Mouse (Mus musculus): ENCODE results near the gene Stub1.

Stub1 gene

GRCm38 (mm10) chr17:25867836-25868600, 34.8 kb upstream of the Stub1 start:
- DNase-seq, result peak; percentile 70 to 82

GRCm38 (mm10) chr17:25867509-25867835, 34.3 kb upstream of the Stub1 start:
- no peak for DNase-seq

GRCm38 (mm10) chr17:25866172-25866571, 33.0 kb upstream of the Stub1 start:
- no peak for DNase-seq

- no peak for DNase-seq
Measured at GRCm38 (mm10) chr17:25865288-25865687, 32.1 kb upstream of the Stub1 start.

- no peak for DNase-seq
Measured at GRCm38 (mm10) chr17:25864311-25864710, 31.1 kb upstream of the Stub1 start.

- DNase-seq, result peak in 1 of 2 experiments; percentile 39
Measured at GRCm38 (mm10) chr17:25863681-25864080, 30.5 kb upstream of the Stub1 start.

GRCm38 (mm10) chr17:25861704-25862612, 28.8 kb upstream of the Stub1 start:
- no peak for DNase-seq

GRCm38 (mm10) chr17:25860832-25861703, 27.9 kb upstream of the Stub1 start, which contains the start of gene Wdr90:
TSS of gene Wdr90 (minus strand) at chr17:25861501.
- peak; percentile 93 to 95 for DNase-seq

- DNase-seq, result no peak
Measured at GRCm38 (mm10) chr17:25860229-25860628, 27.0 kb upstream of the Stub1 start.

- DNase-seq, result peak; percentile 96 to 97
Measured at GRCm38 (mm10) chr17:25844396-25844901, 11.2 kb upstream of the Stub1 start, which contains the start of gene Rhot2. TSS of gene Rhot2 (minus strand) at chr17:25844851.

GRCm38 (mm10) chr17:25843636-25844395, 10.6 kb upstream of the Stub1 start:
- peak in 1 of 2 experiments; percentile 20 for DNase-seq

- no peak for DNase-seq
Measured at GRCm38 (mm10) chr17:25843122-25843521, 9.9 kb upstream of the Stub1 start.

- DNase-seq, result no peak
Measured at GRCm38 (mm10) chr17:25842509-25842908, 9.3 kb upstream of the Stub1 start.

- DNase-seq, result no peak
Measured at GRCm38 (mm10) chr17:25841117-25841880, 8.1 kb upstream of the Stub1 start, which contains the start of gene Gm20683. TSS of gene Gm20683 (minus strand) at chr17:25841763.

- no peak for DNase-seq
Measured at GRCm38 (mm10) chr17:25840519-25840918, 7.3 kb upstream of the Stub1 start.

GRCm38 (mm10) chr17:25839455-25840235, 6.4 kb upstream of the Stub1 start:
- DNase-seq, result peak in 1 of 2 experiments; percentile 47

- DNase-seq, result no peak
Measured at GRCm38 (mm10) chr17:25838904-25839303, 5.7 kb upstream of the Stub1 start.

GRCm38 (mm10) chr17:25837533-25837932, 4.3 kb upstream of the Stub1 start:
- no peak for DNase-seq

GRCm38 (mm10) chr17:25837076-25837410, 3.8 kb upstream of the Stub1 start, which contains the start of gene Rhbdl1:
TSS of gene Rhbdl1 (minus strand) at chr17:25837295.
- DNase-seq, result peak; percentile 76 to 86
